Mouse (Mus musculus) erythroblast, embryonic 14.5 days (primary cell): ENCODE results near the gene Trip11.

ENCODE experiments used
- GATA1 ChIP-seq: IDR thresholded peaks from 2 replicates; pipeline ENCODE4 v1.6.1; 2012; ENCODE audit warnings: low read length, inconsistent platforms, mixed read lengths
- TAL1 ChIP-seq: IDR thresholded peaks from 3 replicates; pipeline ENCODE4 v1.6.1; 2012; ENCODE audit warnings: low read length, inconsistent platforms, mixed read lengths

GRCm38 (mm10) chr12:101957079-101957941 is 44.2 kb upstream of the Trip11 start:
- no peak for TF ChIP-seq GATA1
- no peak for TF ChIP-seq TAL1
